Mouse (Mus musculus): ENCODE data around the gene Ccdc180.

DNA sequence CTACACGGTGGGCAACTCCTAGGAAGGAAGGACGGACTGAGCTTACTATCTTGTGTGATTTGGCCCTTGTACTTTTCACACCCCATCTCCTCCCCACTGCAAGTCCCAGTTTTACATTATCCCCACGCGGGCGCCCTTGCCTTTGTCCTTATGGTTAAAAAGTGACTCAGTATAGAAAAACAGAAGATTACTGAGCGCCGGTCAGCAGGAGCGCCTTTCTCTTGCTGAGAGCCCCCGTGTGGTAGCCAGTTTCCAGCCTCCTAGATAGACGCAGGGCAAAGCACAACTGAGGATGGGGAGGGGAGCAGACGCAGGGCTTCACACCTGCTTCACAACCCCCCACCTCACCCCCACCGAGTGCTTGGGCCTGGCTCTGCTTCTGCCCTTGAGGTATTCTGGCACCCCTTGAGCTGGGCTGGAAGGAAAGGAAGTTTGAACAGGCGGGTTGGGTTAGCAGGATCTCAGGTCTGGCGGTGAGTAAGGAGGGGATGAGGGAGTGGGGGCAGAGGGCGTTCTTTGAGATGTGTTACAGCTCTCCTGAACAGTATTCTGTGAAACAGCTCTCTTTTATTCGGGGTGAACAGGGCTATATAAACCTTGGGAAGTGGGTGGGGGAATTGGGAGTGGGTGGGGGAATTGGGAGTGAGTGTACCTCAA lies 6.5 kb downstream of the Ccdc180 start:
- no peak for TF ChIP-seq CTCF (IDR thresholded peaks at IDR 0.05)
- TF ChIP-seq POLR2A (IDR thresholded peaks at IDR 0.05; ENCODE audit: insufficient read depth, low read depth, low read length) = no peak
